Mouse (Mus musculus): Measurements from ENCODE around the gene Hps1. TPM values are rescaled to one million over a fixed set of nuclear protein-coding genes. Genes with fewer than 3 reads are reported as not detected.

Gene Hps1
- polyA plus RNA-seq, 1 experiment from 2014 or later = 11.1 TPM

Other genes starting within 250 kb of the Hps1 start
- gene Loxl4, start 167.2 kb downstream of the Hps1 start, polyA plus RNA-seq (2015; fragmentation: Nextera tagmentation; extraction: Ambion mirVana) = 0.24 TPM in 1 of 2 replicates, not detected in the other
- gene Pyroxd2, start 27.2 kb downstream of the Hps1 start, polyA plus RNA-seq (2015; fragmentation: Nextera tagmentation; extraction: Ambion mirVana) = 2.2 and 2.3 TPM in 2 replicates